Mouse (Mus musculus): ENCODE measurements around the gene Sox12. TPM values are rescaled to one million over a fixed set of nuclear protein-coding genes. Genes with fewer than 3 reads are reported as not detected.

Sox12 gene
- polyA plus RNA-seq, 1 experiment, result 3.2 TPM

GRCm38 (mm10) chr2:152413765-152414584, 16.1 kb upstream of the Sox12 start:
- no peaks in the 10 kb centered on the region for H3K4me1 ChIP-seq (ENCODE audit: control insufficient read depth, insufficient read depth, insufficient read length, low read length)
- H3K4me3 ChIP-seq (ENCODE audit: low read depth, low read length), result peak overlapping the region; percentile 73
- TF ChIP-seq POLR2A (IDR thresholded peaks at IDR 0.05; ENCODE audit: low read depth, low read length) (no peak), CTCF (IDR thresholded peaks at IDR 0.05; ENCODE audit: extremely low read depth, insufficient read length, insufficient replicate concordance, low read depth, low read length) (no peak)
- peaks cover 16% of the 10 kb centered on the region for H3K27me3 ChIP-seq (ENCODE audit: control insufficient read depth, insufficient read depth, low read length)
- no peaks in the 10 kb centered on the region for H3K36me3 ChIP-seq (ENCODE audit: control insufficient read depth, insufficient read depth, low read length)
- peak overlapping the region; percentile 8; the same call in 1 of the 2 replicates for H3K27ac ChIP-seq (ENCODE audit: insufficient read depth, low read depth, low read length)
- 8% methylated on average over 86 of the region's 86 CpGs for WGBS

GRCm38 (mm10) chr2:152413158-152413764, 15.4 kb upstream of the Sox12 start:
- TF ChIP-seq POLR2A (IDR thresholded peaks at IDR 0.05; ENCODE audit: low read depth, low read length) (no peak), CTCF (IDR thresholded peaks at IDR 0.05; ENCODE audit: extremely low read depth, insufficient read length, insufficient replicate concordance, low read depth, low read length) (no peak)
- 42% methylated on average over 21 of the region's 21 CpGs for WGBS
- peaks cover 16% of the 10 kb centered on the region for H3K27me3 ChIP-seq (ENCODE audit: control insufficient read depth, insufficient read depth, low read length)
- H3K27ac ChIP-seq (ENCODE audit: insufficient read depth, low read depth, low read length), result no peak overlapping the region
- H3K36me3 ChIP-seq (ENCODE audit: control insufficient read depth, insufficient read depth, low read length), result no peaks in the 10 kb centered on the region
- H3K4me1 ChIP-seq (ENCODE audit: control insufficient read depth, insufficient read depth, insufficient read length, low read length), result no peaks in the 10 kb centered on the region
- peak overlapping the region; percentile 73 for H3K4me3 ChIP-seq (ENCODE audit: low read depth, low read length)

GRCm38 (mm10) chr2:152412526-152413157, 14.8 kb upstream of the Sox12 start:
- no peak overlapping the region for H3K27ac ChIP-seq (ENCODE audit: insufficient read depth, low read depth, low read length)
- TF ChIP-seq POLR2A (IDR thresholded peaks at IDR 0.05; ENCODE audit: low read depth, low read length), result no peak
- TF ChIP-seq CTCF (IDR thresholded peaks at IDR 0.05; ENCODE audit: extremely low read depth, insufficient read length, insufficient replicate concordance, low read depth, low read length), result no peak
- no peaks in the 10 kb centered on the region for H3K36me3 ChIP-seq (ENCODE audit: control insufficient read depth, insufficient read depth, low read length)
- H3K4me1 ChIP-seq (ENCODE audit: control insufficient read depth, insufficient read depth, insufficient read length, low read length), result no peaks in the 10 kb centered on the region
- 60% methylated on average over 15 of the region's 15 CpGs for WGBS
- H3K27me3 ChIP-seq (ENCODE audit: control insufficient read depth, insufficient read depth, low read length), result peaks cover 16% of the 10 kb centered on the region
- no peak overlapping the region for H3K4me3 ChIP-seq (ENCODE audit: low read depth, low read length)

GRCm38 (mm10) chr2:152411471-152411870, 13.6 kb upstream of the Sox12 start:
- no peaks in the 10 kb centered on the region for H3K4me1 ChIP-seq (ENCODE audit: control insufficient read depth, insufficient read depth, insufficient read length, low read length)
- H3K36me3 ChIP-seq (ENCODE audit: control insufficient read depth, insufficient read depth, low read length), result no peaks in the 10 kb centered on the region
- TF ChIP-seq POLR2A (IDR thresholded peaks at IDR 0.05; ENCODE audit: low read depth, low read length) (no peak), CTCF (IDR thresholded peaks at IDR 0.05; ENCODE audit: extremely low read depth, insufficient read length, insufficient replicate concordance, low read depth, low read length) (no peak)
- H3K4me3 ChIP-seq (ENCODE audit: low read depth, low read length), result no peak overlapping the region
- H3K27me3 ChIP-seq (ENCODE audit: control insufficient read depth, insufficient read depth, low read length), result peaks cover 16% of the 10 kb centered on the region
- H3K27ac ChIP-seq (ENCODE audit: insufficient read depth, low read depth, low read length), result peak overlapping the region; percentile 70
- WGBS, result 76% methylated on average over 7 of the region's 7 CpGs

- 49% methylated on average over 15 of the region's 15 CpGs for WGBS
- H3K4me3 ChIP-seq (ENCODE audit: low read depth, low read length), result no peak overlapping the region
- peak overlapping the region; percentile 70 for H3K27ac ChIP-seq (ENCODE audit: insufficient read depth, low read depth, low read length)
- H3K4me1 ChIP-seq (ENCODE audit: control insufficient read depth, insufficient read depth, insufficient read length, low read length), result peaks cover 3% of the 10 kb centered on the region; the same call in 1 of the 2 replicates
- H3K36me3 ChIP-seq (ENCODE audit: control insufficient read depth, insufficient read depth, low read length), result no peaks in the 10 kb centered on the region
- TF ChIP-seq POLR2A (IDR thresholded peaks at IDR 0.05; ENCODE audit: low read depth, low read length) (no peak), CTCF (IDR thresholded peaks at IDR 0.05; ENCODE audit: extremely low read depth, insufficient read length, insufficient replicate concordance, low read depth, low read length) (no peak)
- H3K27me3 ChIP-seq (ENCODE audit: control insufficient read depth, insufficient read depth, low read length), result peaks cover 16% of the 10 kb centered on the region
Observed at GRCm38 (mm10) chr2:152410971-152411371, 13.1 kb upstream of the Sox12 start.

GRCm38 (mm10) chr2:152409781-152410180, 11.9 kb upstream of the Sox12 start:
- WGBS, result 90% methylated on average over 6 of the region's 6 CpGs
- Histone ChIP-seq H3K27me3 (ENCODE audit: control insufficient read depth, insufficient read depth, low read length) (peaks cover 18% of the 10 kb centered on the region), H3K36me3 (ENCODE audit: control insufficient read depth, insufficient read depth, low read length) (no peaks in the 10 kb centered on the region), H3K4me1 (ENCODE audit: control insufficient read depth, insufficient read depth, insufficient read length, low read length) (peaks cover 3% of the 10 kb centered on the region; the same call in 1 of the 2 replicates), H3K27ac (ENCODE audit: insufficient read depth, low read depth, low read length) (no peak overlapping the region), H3K4me3 (ENCODE audit: low read depth, low read length) (no peak overlapping the region)
- TF ChIP-seq CTCF (IDR thresholded peaks at IDR 0.05; ENCODE audit: extremely low read depth, insufficient read length, insufficient replicate concordance, low read depth, low read length) (no peak), POLR2A (IDR thresholded peaks at IDR 0.05; ENCODE audit: low read depth, low read length) (no peak)

Data from small intestine, adult 2 months (tissue).